Mouse (Mus musculus): Measurements from ENCODE around the gene Gp1bb. TPM values are rescaled to one million over a fixed set of nuclear protein-coding genes. Genes with fewer than 3 reads are reported as not detected.

Gene Gp1bb
- total RNA-seq, 4 experiments from 2014 or later = 0.28 to 1.9 (median 0.36) TPM

DNA sequence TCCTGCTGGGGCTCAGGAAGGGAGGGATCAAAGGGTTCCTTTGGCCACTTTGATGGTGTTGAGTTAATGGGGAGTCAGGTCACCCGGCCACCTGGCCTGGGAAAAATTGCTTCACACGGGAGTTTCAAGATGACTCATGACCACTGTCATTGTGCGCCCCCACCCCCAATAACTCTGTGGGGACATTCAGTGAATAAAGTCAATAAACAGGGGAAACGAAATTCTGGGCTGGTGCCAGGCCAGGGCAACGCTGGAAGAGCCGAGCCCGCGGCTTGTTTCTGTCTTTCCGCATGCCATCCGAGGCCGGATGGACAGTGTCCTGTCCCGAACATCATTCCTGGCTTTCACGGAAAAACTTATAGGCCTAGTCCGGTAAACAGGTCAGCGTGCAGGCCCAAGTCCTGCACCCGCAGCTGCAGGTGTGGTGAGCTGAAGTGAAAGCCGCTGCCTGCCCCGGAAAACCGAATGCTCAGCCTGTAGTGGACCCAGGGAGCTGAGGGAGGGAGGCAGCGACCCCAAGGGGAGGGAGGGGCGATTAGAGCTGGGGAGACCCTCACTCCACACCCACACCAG, 41.1 kb downstream of the Gp1bb start:
- DNase-seq (ENCODE audit: low spot score) = no peak

DNA sequence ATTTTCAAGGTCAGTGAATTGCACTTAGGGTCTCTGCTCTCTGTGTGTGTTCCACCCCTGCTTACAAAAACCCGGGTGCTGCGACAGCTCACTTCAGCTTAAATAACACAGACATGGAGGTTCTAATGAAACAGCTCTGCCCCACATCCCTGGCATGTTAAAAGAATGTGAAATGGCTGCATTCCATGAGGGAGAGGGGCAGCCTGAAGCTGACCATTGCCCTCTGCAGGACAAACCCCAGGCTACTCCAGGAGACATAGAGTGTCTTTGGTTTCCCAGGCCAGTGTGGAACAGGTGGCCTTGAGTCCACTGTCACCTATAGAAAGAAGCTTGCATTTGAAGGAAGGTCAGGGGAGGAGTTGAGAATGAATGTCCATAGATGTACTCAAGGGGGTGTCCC, 41.8 kb downstream of the Gp1bb start:
- no peak for DNase-seq (ENCODE audit: low spot score)

DNA sequence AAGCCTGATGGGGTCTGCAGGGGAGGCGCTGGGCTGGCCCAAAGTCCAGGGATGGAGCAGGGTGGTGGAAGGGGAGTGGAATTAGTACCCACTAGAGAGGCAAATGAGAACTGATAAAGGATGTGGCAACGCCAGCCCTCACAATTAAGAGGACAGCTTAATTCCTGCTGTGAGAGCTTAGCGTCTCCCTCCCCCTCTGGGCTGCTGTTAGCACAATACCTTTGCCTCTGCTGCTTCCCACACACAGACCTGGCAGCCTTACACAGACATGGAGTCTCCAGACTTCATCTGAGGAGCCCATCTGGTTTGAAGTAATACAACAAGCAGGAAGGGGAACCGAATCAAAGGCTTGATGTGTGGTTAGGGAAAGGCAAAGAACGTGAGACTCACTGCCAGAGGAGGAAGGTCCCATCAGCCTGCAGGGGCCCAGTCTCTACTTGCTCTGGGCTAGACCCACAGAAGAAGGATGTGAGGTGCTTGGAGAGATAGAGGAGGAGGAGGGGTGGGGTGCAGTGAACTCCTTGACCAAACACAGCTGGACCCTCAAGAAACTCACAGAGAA, 44.5 kb downstream of the Gp1bb start:
- no peak for DNase-seq (ENCODE audit: low spot score)

DNA sequence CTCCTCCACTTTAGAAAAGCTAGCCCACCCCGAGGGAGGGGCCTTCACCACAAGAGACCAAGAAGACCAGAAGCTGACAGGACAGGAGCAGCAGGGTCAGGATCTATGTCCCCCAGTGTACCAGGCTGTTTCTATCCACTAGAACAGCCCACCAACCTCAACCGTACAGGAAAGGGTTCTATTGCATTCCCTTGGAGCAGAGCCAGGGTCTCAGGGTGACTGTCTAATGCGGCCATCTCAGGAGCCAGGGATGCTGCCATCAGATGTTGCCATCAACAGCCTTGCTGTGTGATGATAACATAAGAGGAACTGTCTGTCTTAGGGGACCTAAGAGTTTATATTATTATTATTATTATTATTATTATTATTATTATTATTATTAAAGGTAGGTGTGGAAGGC, 45.1 kb downstream of the Gp1bb start:
- DNase-seq (ENCODE audit: low spot score) = no peak

GRCm38 (mm10) chr16:18574196-18574595, 48.0 kb downstream of the Gp1bb start:
- DNase-seq (ENCODE audit: low spot score) = no peak

Other genes with a start within 250 kb of the Gp1bb start
- 10 to 100 TPM; 37.0 to 49.9 (median 42.1) TPM for gene Txnrd2, start 196.0 kb downstream of the Gp1bb start, total RNA-seq (2022)
- 100 to 1,000 TPM; 146 to 174 (median 157) TPM for gene Comt, start 195.6 kb downstream of the Gp1bb start, total RNA-seq (2022)
- gene Gnb1l, start 123.7 kb downstream of the Gp1bb start, total RNA-seq (2022) = 1 to 10 TPM; 4.8 to 7.4 (median 5.5) TPM
- 1 to 10 TPM; 3.5 to 4.8 (median 4.0) TPM for gene Rtl10, start 123.5 kb downstream of the Gp1bb start, total RNA-seq (2022)
- 1 to 10 TPM; 1.0 to 2.0 (median 1.1) TPM for gene Tbx1, start 31.7 kb downstream of the Gp1bb start, total RNA-seq (2022)
- 1 to 10 TPM in 1 of 4 experiments, under 1 TPM in 3; 0.46 to 2.0 (median 0.66) TPM for gene Gm49601, start 4.0 kb upstream of the Gp1bb start, total RNA-seq (2022)
- gene Sept5, start 7.6 kb upstream of the Gp1bb start, total RNA-seq (2022) = 1 to 10 TPM; 2.2 to 4.1 (median 3.0) TPM
- 10 to 100 TPM; 13.1 to 24.3 (median 15.1) TPM for gene Cldn5, start 154.4 kb upstream of the Gp1bb start, total RNA-seq (2022)
- 10 to 100 TPM; 52.6 to 58.4 (median 55.9) TPM for gene Ufd1, start 189.4 kb upstream of the Gp1bb start, total RNA-seq (2022)
- 1 to 10 TPM; 1.9 to 3.0 (median 2.3) TPM for gene Cdc45, start 189.6 kb upstream of the Gp1bb start, total RNA-seq (2022)
- 10 to 100 TPM; 21.1 to 28.7 (median 26.2) TPM for gene 2510002D24Rik, start 214.2 kb upstream of the Gp1bb start, total RNA-seq (2022)
- gene Gm28539, start 214.2 kb upstream of the Gp1bb start, total RNA-seq (2022) = 1 to 10 TPM in 2 of 4 experiments, under 1 TPM in 1, not detected in 1; 0.14 to 4.6 (median 2.0) TPM